Mouse (Mus musculus) ES-Bruce4 (cell line): Measurements from ENCODE around the gene Gba.

ENCODE experiments used
- CTCF ChIP-seq: IDR thresholded peaks from one replicate; pipeline ENCODE4 v1.8.1; 2011; ENCODE audit warnings: low read depth, low read length
- EP300 ChIP-seq: IDR thresholded peaks from 2 replicates; pipeline ENCODE4 v1.6.1; 2011; ENCODE audit warnings: low read depth, low read length; ENCODE audit not compliant: insufficient read depth
- POLR2A ChIP-seq: IDR thresholded peaks from one replicate; pipeline ENCODE4 v1.8.1; 2011; ENCODE audit warnings: low read length; ENCODE audit not compliant: insufficient read depth

GRCm38 (mm10) chr3:89202253-89203141, at the start of gene Gba:
- TF ChIP-seq POLR2A (no peak), CTCF (no peak), EP300 (no peak)
